Comparison of ENCODE assay signal across 8 mouse cellular contexts in the genomic region with DNA sequence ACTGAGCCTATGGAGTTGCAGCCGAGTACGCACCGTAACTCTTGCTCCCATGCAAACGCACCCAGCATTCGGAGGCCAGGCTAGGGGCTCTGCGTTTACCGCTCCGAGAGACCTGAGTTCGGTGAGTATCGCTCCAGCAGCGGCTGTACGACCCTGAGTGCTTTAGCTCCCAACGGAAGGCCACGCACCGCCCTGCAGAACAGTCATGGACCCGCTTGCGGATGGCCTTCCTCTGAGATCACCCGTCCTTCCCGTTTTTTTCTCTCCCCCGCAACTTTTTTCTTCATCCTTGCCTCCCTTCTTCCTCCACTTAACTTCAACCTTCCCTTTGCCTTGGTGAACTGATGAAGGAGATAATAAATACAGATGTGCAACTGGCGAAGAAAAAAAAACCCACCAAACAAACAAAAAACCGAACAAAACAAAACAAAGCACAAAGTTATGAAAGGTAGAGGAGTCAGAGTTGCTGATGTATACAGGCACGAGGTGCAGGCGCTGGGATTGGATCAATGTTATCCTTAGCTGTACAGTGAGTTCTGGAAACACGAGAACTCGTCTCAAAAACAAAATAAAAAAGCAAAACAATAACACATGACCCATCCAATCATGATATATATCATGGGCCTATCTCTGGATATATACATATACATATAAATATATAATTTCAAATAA. TPM values are rescaled to one million over a fixed set of nuclear protein-coding genes. Genes with fewer than 3 reads are reported as not detected.
A peak's percentile ranks its signal among the peaks of the same experiment; 100 is the strongest.
DNase-seq lines count a peak whose midpoint lies in the region; ATAC-seq and TF ChIP-seq lines count a peak whose summit lies in the region.

No protein-coding gene starts in this region.

- H3K36me3 ChIP-seq in thymus, adult 2 months (ENCODE audit: control insufficient read depth, insufficient read depth, low read length), result no peaks in the 10 kb centered on the region
- H3K36me3 ChIP-seq in liver, embryonic 15.5 days (replicated peaks), result no peaks in the 10 kb centered on the region

- H3K4me3 ChIP-seq in cerebellum, adult 2 months (replicated peaks; ENCODE audit: insufficient read depth, low read depth, low read length), result peak overlapping the region; percentile 85
- H3K4me3 ChIP-seq in thymus, adult 2 months (ENCODE audit: control insufficient read depth, insufficient read depth, low read length), result peak overlapping the region; percentile 87
- H3K4me3 ChIP-seq in liver, embryonic 15.5 days (replicated peaks), result peak overlapping the region; percentile 67

- no peak for TF ChIP-seq CTCF in cerebellum, adult 2 months (IDR thresholded peaks at IDR 0.05; ENCODE audit: borderline replicate concordance, insufficient read depth, low read depth, low read length)
- no peak for TF ChIP-seq CTCF in thymus, adult 2 months (IDR thresholded peaks at IDR 0.05; ENCODE audit: borderline replicate concordance, control insufficient read depth, extremely low read depth, insufficient read depth, low read length, poor library complexity)

- 1% methylated on average over 26 of the region's 26 CpGs for WGBS in cerebellum, adult 2 months
- 2% methylated on average over 26 of the region's 26 CpGs for WGBS in thymus, adult 2 months
- WGBS in liver, embryonic 15.5 days (ENCODE audit: insufficient replicate concordance), result 1% methylated on average over 26 of the region's 26 CpGs

- no peak for TF ChIP-seq POLR2A in cerebellum, adult 2 months (IDR thresholded peaks at IDR 0.05; ENCODE audit: borderline replicate concordance, insufficient read depth, low read length)
- no peak for TF ChIP-seq POLR2A in thymus, adult 2 months (IDR thresholded peaks at IDR 0.05; ENCODE audit: control insufficient read depth, extremely low read depth, insufficient read depth, low read length, poor library complexity)

- H3K9me3 ChIP-seq in liver, embryonic 15.5 days (replicated peaks), result no peaks in the 10 kb centered on the region

- no peaks in the 10 kb centered on the region for H3K27me3 ChIP-seq in cerebellum, adult 2 months (ENCODE audit: control insufficient read depth, insufficient read depth, low read length)
- no peaks in the 10 kb centered on the region for H3K27me3 ChIP-seq in thymus, adult 2 months (ENCODE audit: control insufficient read depth, insufficient read depth, low read length)
- H3K27me3 ChIP-seq in liver, embryonic 15.5 days, result peaks cover 3% of the 10 kb centered on the region; the same call in 1 of the 2 replicates

- H3K4me1 ChIP-seq in cerebellum, adult 2 months (ENCODE audit: control insufficient read depth, insufficient read depth, low read length), result no peaks in the 10 kb centered on the region
- H3K4me1 ChIP-seq in thymus, adult 2 months (replicated peaks; ENCODE audit: control insufficient read depth, insufficient read depth, low read length), result peaks cover 18% of the 10 kb centered on the region
- peaks cover 44% of the 10 kb centered on the region for H3K4me1 ChIP-seq in liver, embryonic 15.5 days (replicated peaks)

- no peak; the same call in 1 of the 2 replicates for ATAC-seq in cerebellum, adult (ENCODE audit: insufficient number of reproducible peaks, low FRiP score, low TSS enrichment)
- ATAC-seq in liver, embryonic 15.5 days (ENCODE audit: insufficient read depth), result peak; percentile 50

- peak overlapping the region; percentile 76 for H3K4me2 ChIP-seq in liver, embryonic 15.5 days

- peak overlapping the region; percentile 63 for H3K9ac ChIP-seq in liver, embryonic 15.5 days

- H3K27ac ChIP-seq in cerebellum, adult 2 months (ENCODE audit: insufficient read depth, low read length), result peak overlapping the region; percentile 10
- peak overlapping the region; percentile 78 for H3K27ac ChIP-seq in thymus, adult 2 months (ENCODE audit: control insufficient read depth, insufficient read depth, low read length)
- H3K27ac ChIP-seq in liver, embryonic 15.5 days (replicated peaks), result peak overlapping the region; percentile 89

- DNase-seq in cerebellum, adult 2 months, result no peak
- DNase-seq in thymus, adult 2 months, result no peak
- DNase-seq in thymus, postnatal 36 days, result no peak
- no peak for DNase-seq in layer of hippocampus, adult 18-20 months (ENCODE audit: low spot score in 2 of 2)
- DNase-seq in thymus, postnatal 14 days, result no peak
- no peak for DNase-seq in layer of hippocampus, adult 9-11 months

RNA-seq across cellular contexts. Expression of a gene that starts 4.0 kb away (rescaled TPM):
- polyA plus RNA-seq in cerebellum, adult 2 months (2012; rRNA removed), result 74.5 and 81.1 TPM in 2 replicates
- 42.1 and 49.7 TPM in 2 replicates for polyA plus RNA-seq in thymus, adult 2 months (2012; rRNA removed)
- 9.4 and 11.5 TPM in 2 replicates for polyA plus RNA-seq in liver, embryonic 15.5 days (2015; fragmentation: Nextera tagmentation; extraction: Ambion mirVana)
- 10 to 100 TPM; 24.4 to 25.9 TPM for total RNA-seq in layer of hippocampus, adult 18-20 months (2021)

RNA-seq across cellular contexts. Expression of a gene that starts 27.2 kb away (rescaled TPM):
- 45.5 and 45.9 TPM in 2 replicates for polyA plus RNA-seq in cerebellum, adult 2 months (2012; rRNA removed)
- 54.1 and 54.5 TPM in 2 replicates for polyA plus RNA-seq in thymus, adult 2 months (2012; rRNA removed)
- 35.0 and 36.0 TPM in 2 replicates for polyA plus RNA-seq in liver, embryonic 15.5 days (2015; fragmentation: Nextera tagmentation; extraction: Ambion mirVana)
- 10 to 100 TPM; 43.4 to 43.5 TPM for total RNA-seq in layer of hippocampus, adult 18-20 months (2021)

RNA-seq across cellular contexts. Expression of a gene that starts 27.6 kb away (rescaled TPM):
- polyA plus RNA-seq in cerebellum, adult 2 months (2012; rRNA removed), result 63.3 and 64.5 TPM in 2 replicates
- 41.3 and 43.3 TPM in 2 replicates for polyA plus RNA-seq in thymus, adult 2 months (2012; rRNA removed)
- 16.7 and 19.0 TPM in 2 replicates for polyA plus RNA-seq in liver, embryonic 15.5 days (2015; fragmentation: Nextera tagmentation; extraction: Ambion mirVana)
- 10 to 100 TPM; 48.9 to 55.4 TPM for total RNA-seq in layer of hippocampus, adult 18-20 months (2021)

RNA-seq across cellular contexts. Expression of a gene that starts 28.3 kb away (rescaled TPM):
- polyA plus RNA-seq in cerebellum, adult 2 months (2012; rRNA removed), result 0.06 TPM in 1 of 2 replicates, not detected in the other
- polyA plus RNA-seq in thymus, adult 2 months (2012; rRNA removed), result 0.07 and 0.29 TPM in 2 replicates
- polyA plus RNA-seq in liver, embryonic 15.5 days (2015; fragmentation: Nextera tagmentation; extraction: Ambion mirVana), result 2.9 and 3.2 TPM in 2 replicates
- total RNA-seq in layer of hippocampus, adult 18-20 months (2021), result not detected

Comparison
In these comparisons a context has a peak if more than half of its experiments do, and no peak if none do; other contexts are left out.
1. H3K27ac ChIP-seq: peak in every context shown above with its lines; median percentile 89 in liver, embryonic 15.5 days; 78 in thymus, adult 2 months; 10 in cerebellum, adult 2 months.